In genomic region chrX:159215253-159215652, GRCm38 (mm10) we compare ENCODE assay signal across 22 mouse cellular contexts. TPM values are rescaled to one million over a fixed set of nuclear protein-coding genes. Genes with fewer than 3 reads are reported as not detected.
A peak's percentile ranks its signal among the peaks of the same experiment; 100 is the strongest.
DNase-seq lines count a peak whose midpoint lies in the region; ATAC-seq lines count a peak whose summit lies in the region.
"Had no signal": no experiment of that assay in that cellular context is flagged by ENCODE, and none has a peak within 500 bp of the region (broad histone marks: within the 10 kb centered on the region; RNA-seq: fewer than 3 reads in every experiment).

No protein-coding gene starts in this region.

- peak; percentile 84 for ATAC-seq in frontal cortex, adult (ENCODE audit: low TSS enrichment)
- ATAC-seq: CD4-positive, CD25-positive, alpha-beta regulatory T cell, adult 4 months; forebrain, embryonic 14.5 days; hindbrain, postnatal 0 days; inflammation-experienced regulatory T-cells, adult 6 months; intestine, embryonic 16.5 days had no signal

- DNase-seq in frontal cortex, postnatal 14 days (ENCODE audit: low spot score in 2 of 2): no peak
- DNase-seq in left cerebral cortex, adult 9 months (ENCODE audit: low spot score in 2 of 2): peak; percentile 2 to 8
- no peak for DNase-seq in left cerebral cortex, adult 18-20 months (ENCODE audit: low spot score in 2 of 2)
- peak; percentile 11 for DNase-seq in right cerebral cortex, postnatal 25 days
- DNase-seq in right cerebral cortex, postnatal 14 days: no peak
- no peak for DNase-seq in spleen, postnatal 4 days (ENCODE audit: low spot score in 2 of 2)
- DNase-seq: adrenal gland, adult 2 months; adrenal gland, postnatal 14 days; cerebellum, adult 11-12 months; cerebellum, adult 8-10 months; cerebellum, postnatal 36 days; gastrocnemius, adult 2 months; gastrocnemius, postnatal 14 days; heart, adult 11 months; heart, postnatal 14 days; heart, postnatal 4 days had no signal

RNA-seq across cellular contexts. Expression of gene Rps6ka3, which starts 5.1 kb away (rescaled TPM):
- 10 to 100 TPM; 52.9 to 56.1 TPM for total RNA-seq in left cerebral cortex, adult 18-20 months (2021)

Comparison
In these comparisons a context has a peak if more than half of its experiments do, and no peak if none do; other contexts are left out.
1. DNase-seq: peak in left cerebral cortex, adult 9 months (2 of 2) and right cerebral cortex, postnatal 25 days (single experiment); none in frontal cortex, postnatal 14 days (0 of 2), left cerebral cortex, adult 18-20 months (0 of 2), right cerebral cortex, postnatal 14 days (single experiment) and spleen, postnatal 4 days (0 of 2).